Mouse (Mus musculus) lung, embryonic 15.5 days (tissue): ENCODE results near the gene Shc2. TPM values are rescaled to one million over a fixed set of nuclear protein-coding genes. Genes with fewer than 3 reads are reported as not detected.

ENCODE experiments used
- ATAC-seq: fragments of 200-750 bp; cut with Nextera tagmentation; 2 replicates; pipeline ENCODE4 v1.8.0; 2017; ENCODE audit warnings: moderate number of reproducible peaks, borderline replicate concordance; ENCODE audit not compliant: low FRiP score, low TSS enrichment; ENCODE audit errors: extremely low read depth
- H3K27ac ChIP-seq: fragments of 300-500 bp; sonication (generic); 2 replicates; pipeline ENCODE4 v1.5.1; 2015; ENCODE audit warnings: moderate library complexity, mild to moderate bottlenecking, inconsistent platforms
- H3K27me3 ChIP-seq: fragments of 300-500 bp; sonication (generic); 2 replicates; pipeline ENCODE4 v1.6.1; 2015; ENCODE audit warnings: inconsistent platforms
- H3K36me3 ChIP-seq: fragments of 300-500 bp; sonication (generic); 2 replicates; pipeline ENCODE4 v1.6.1; 2015; ENCODE audit warnings: inconsistent platforms
- H3K4me1 ChIP-seq: fragments of 300-500 bp; sonication (generic); 2 replicates; pipeline ENCODE4 v1.6.1; 2015; ENCODE audit warnings: inconsistent platforms
- H3K4me2 ChIP-seq: fragments of 300-500 bp; sonication (generic); 2 replicates; pipeline ENCODE4 v1.6.1; 2015; ENCODE audit warnings: inconsistent platforms, mild to moderate bottlenecking, moderate library complexity
- H3K4me3 ChIP-seq: fragments of 300-500 bp; sonication (generic); 2 replicates; pipeline ENCODE4 v1.5.1; 2015; ENCODE audit warnings: mild to moderate bottlenecking, inconsistent platforms
- H3K9ac ChIP-seq: fragments of 300-500 bp; sonication (generic); 2 replicates; pipeline ENCODE4 v1.6.1; 2015; ENCODE audit warnings: inconsistent platforms
- H3K9me3 ChIP-seq: fragments of 300-500 bp; sonication (generic); 2 replicates; pipeline ENCODE4 v1.6.1; 2016; ENCODE audit warnings: inconsistent platforms
- WGBS: fragments of 180-500 bp; shearing (Covaris S2); methylation state at CpG from one replicate; pipeline ENCODE4 v1.1.7; 2015; 5-methylcytosine and 5-hydroxymethylcytosine counted together
- polyA plus RNA-seq: library from polyadenylated mRNA; unstranded; fragments of >200 nt; fragmentation: Nextera tagmentation; extraction: Ambion mirVana; gene quantifications from 2 replicates; pipeline ENCODE4 v1.2.1, GENCODE M21; 2015

Shc2 gene
- polyA plus RNA-seq, 1 experiment from 2014 or later, result 6.2 TPM

DNA sequence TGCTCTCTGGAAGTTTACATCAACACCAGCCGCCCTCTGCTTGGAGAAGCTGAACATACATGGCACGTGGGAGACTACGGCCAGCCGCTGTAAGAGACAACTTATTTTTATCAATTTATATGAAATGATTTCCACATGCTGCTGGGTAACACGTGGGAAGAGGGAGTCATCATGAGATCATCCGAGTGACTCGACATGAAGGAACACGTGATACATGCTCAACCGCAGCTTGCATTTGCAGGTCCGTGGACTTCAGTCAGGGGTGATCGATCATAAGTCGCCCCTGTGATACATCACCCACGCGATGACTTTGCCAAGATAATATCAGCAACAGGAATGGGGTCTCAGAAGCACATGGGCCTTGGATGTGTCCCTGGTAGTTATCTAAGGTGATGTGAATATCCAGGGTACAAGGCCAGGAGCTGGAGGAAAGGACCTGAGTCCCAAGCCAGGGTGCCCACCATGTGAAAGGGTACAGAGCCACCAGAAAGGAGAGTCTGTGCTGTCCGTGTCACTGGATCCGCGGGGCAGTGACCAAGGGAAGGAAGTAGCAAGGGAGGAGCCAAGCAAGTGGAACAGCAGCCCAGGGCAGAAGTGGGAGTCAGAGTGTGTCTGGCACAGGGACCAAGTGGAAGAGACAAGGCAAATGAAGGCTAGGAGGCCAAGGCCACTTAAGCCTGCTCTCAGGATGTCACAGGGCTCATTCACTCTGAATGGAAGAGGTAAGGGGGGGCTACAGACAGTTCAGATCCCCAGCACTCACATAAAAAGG, 4.5 kb downstream of the Shc2 start:
- Histone ChIP-seq H3K27ac (no peak overlapping the region), H3K4me3 (no peak overlapping the region), H3K36me3 (no peaks in the 10 kb centered on the region), H3K27me3 (peaks cover 23% of the 10 kb centered on the region), H3K9ac (no peak overlapping the region), H3K4me1 (peaks cover 16% of the 10 kb centered on the region), H3K4me2 (no peak overlapping the region), H3K9me3 (no peaks in the 10 kb centered on the region)
- no peak for ATAC-seq
- WGBS, result 72% methylated on average over 17 of the region's 17 CpGs

DNA sequence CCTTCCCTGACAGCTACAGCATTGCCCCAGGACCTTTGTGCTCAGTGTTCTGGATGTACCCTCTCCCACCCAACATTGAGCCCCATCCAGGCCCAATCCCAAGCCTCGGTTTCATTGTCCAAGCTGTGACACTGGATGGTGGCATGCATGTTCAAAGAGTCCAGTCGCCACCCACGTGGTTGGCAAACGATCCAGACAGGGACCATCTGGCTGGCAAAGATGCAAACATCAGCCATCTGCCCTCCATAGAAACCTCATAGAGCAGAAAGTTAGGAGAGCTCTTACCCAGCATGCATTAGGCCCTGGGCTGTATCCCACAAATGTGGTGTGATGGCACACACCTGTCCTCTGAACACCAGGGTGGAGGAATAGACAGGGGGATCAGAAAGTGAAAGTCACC, 6.3 kb downstream of the Shc2 start:
- Histone ChIP-seq H3K4me2 (no peak overlapping the region), H3K4me1 (0 out of 2 replicates have a peak, but pooled peaks cover 1% of the 10 kb centered on the region), H3K9me3 (no peaks in the 10 kb centered on the region), H3K27me3 (peaks cover 5% of the 10 kb centered on the region), H3K27ac (no peak overlapping the region), H3K9ac (no peak overlapping the region), H3K4me3 (no peak overlapping the region), H3K36me3 (no peaks in the 10 kb centered on the region)
- no peak for ATAC-seq
- WGBS, result 69% methylated on average over 4 of the region's 4 CpGs

DNA sequence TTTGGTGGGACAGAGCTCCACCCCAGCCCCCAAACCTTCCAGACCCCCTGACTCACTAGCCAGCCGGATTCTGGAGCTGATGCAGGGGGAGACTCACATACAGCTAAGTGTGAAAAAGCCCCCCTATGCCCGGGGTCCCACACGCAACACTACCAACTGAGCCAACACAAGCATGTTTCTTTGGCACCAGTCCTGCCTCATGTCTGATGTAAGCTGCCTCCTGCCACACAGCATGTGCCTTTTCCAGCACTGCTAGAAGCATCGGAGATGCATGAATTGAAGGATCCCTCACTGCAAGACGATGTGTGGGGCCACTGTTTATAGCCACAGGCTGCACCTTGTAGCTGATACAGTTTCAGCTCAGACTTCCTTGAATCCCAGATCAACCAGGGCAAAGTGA, 9.3 kb downstream of the Shc2 start:
- Histone ChIP-seq H3K9ac (no peak overlapping the region), H3K4me3 (no peak overlapping the region), H3K4me1 (no peaks in the 10 kb centered on the region), H3K27ac (no peak overlapping the region), H3K27me3 (no peaks in the 10 kb centered on the region), H3K4me2 (no peak overlapping the region), H3K9me3 (no peaks in the 10 kb centered on the region), H3K36me3 (no peaks in the 10 kb centered on the region)
- ATAC-seq, result no peak
- WGBS, result 77% methylated on average over 5 of the region's 5 CpGs

DNA sequence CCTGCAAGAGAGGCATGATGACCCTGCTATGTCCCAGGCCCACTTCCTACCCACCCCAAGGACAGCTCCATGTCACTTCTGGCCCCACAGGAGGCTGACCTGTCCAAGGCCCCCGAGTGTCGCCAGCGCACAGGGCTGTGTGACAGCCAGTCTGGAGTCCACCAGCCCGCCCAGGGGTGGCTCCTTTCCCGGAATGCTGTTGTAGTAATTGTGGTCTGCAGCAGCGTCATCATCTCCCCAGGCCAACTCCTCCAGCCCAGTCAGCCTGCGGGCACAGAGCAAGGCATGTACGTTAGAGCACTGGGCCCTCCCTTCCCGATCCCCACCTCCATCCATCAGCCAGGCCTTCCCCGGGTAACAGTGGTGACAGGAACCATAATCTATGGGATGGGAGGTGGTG, 11.6 kb downstream of the Shc2 start:
- H3K4me3 ChIP-seq, result no peak overlapping the region

DNA sequence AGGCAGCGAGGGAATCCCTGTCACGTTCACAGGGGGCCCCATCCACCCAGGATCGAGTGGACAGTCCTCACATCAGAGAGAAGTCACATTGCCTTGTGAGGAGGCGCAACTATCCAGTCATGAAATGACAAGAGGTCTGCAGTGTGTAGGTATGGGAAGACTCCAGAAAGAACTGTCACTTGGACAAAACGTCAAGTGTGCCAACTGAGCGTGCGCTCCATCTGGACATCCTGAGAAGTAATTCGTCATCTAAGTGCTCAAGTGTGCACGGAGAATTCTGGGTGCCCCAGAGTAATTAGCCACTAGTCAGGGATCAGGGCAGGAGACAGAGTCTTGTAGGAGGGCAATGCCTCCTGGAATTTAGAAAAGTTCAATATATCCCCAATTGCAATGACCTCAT, 12.3 kb downstream of the Shc2 start:
- no peaks in the 10 kb centered on the region for H3K4me1 ChIP-seq

More for the DNA sequence above, 11.6 kb downstream of the Shc2 start:
- Histone ChIP-seq H3K9me3 (no peaks in the 10 kb centered on the region), H3K4me1 (no peaks in the 10 kb centered on the region), H3K4me2 (no peak overlapping the region), H3K36me3 (no peaks in the 10 kb centered on the region), H3K27ac (no peak overlapping the region), H3K9ac (no peak overlapping the region), H3K27me3 (no peaks in the 10 kb centered on the region)
- no peak for ATAC-seq
- 81% methylated on average over 10 of the region's 10 CpGs for WGBS

DNA sequence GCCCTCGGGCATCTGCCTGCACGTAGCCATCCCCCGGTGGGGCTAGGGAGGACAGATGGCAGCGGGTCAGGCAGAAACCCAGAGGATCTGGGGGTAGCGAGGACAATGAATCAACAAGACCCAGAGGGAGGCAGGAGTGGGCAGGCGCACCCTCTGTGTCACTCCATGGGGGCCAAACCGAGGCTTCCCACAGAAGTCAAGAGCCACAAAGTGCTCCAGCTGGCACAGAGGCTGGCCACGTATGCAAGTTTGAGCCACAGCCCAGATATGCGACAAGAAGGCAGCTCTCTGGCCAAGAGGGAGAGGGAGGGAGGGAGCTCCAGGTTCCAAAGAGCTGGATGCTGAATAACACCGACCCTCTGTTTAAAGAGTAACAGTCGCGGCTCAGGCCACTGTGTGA, 13.8 kb downstream of the Shc2 start:
- WGBS, result 67% methylated on average over 12 of the region's 12 CpGs
- ATAC-seq, result no peak
- no peaks in the 10 kb centered on the region for H3K9me3 ChIP-seq

More for the DNA sequence above, 12.3 kb downstream of the Shc2 start:
- Histone ChIP-seq H3K4me2 (no peak overlapping the region), H3K27ac (no peak overlapping the region), H3K27me3 (no peaks in the 10 kb centered on the region), H3K36me3 (no peaks in the 10 kb centered on the region), H3K9me3 (no peaks in the 10 kb centered on the region), H3K9ac (no peak overlapping the region), H3K4me3 (no peak overlapping the region)
- ATAC-seq, result no peak
- WGBS, result 66% methylated on average over 9 of the region's 9 CpGs

DNA sequence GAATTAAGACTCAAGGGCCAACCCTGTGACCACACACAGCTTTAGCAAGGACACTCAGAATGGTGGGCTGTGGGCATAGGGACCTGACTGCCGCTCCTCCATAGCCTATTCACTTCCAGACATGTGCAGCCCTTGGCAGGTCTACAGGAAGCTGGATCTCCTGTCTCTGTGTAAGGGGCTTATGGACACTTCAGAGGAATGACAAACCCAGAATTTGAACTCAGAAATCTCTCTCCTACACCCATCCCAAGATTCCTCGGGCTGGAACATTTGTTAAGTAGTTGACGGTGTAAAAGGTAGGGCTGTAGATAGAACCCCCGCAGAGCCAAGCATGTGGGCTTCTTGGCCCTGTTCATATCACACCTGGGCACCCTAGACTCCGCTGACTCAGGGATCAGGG, 21.3 kb downstream of the Shc2 start:
- Histone ChIP-seq H3K4me3 (no peak overlapping the region), H3K27me3 (peaks cover 26% of the 10 kb centered on the region), H3K4me2 (no peak overlapping the region), H3K36me3 (no peaks in the 10 kb centered on the region), H3K4me1 (peaks cover 23% of the 10 kb centered on the region), H3K27ac (no peak overlapping the region), H3K9ac (no peak overlapping the region), H3K9me3 (no peaks in the 10 kb centered on the region)
- WGBS, result 86% methylated on average over 5 of the region's 5 CpGs
- no peak for ATAC-seq

More for the DNA sequence above, 13.8 kb downstream of the Shc2 start:
- H3K36me3 ChIP-seq, result no peaks in the 10 kb centered on the region
- H3K4me3 ChIP-seq, result no peak overlapping the region
- H3K27ac ChIP-seq, result no peak overlapping the region
- H3K4me1 ChIP-seq, result no peaks in the 10 kb centered on the region
- H3K4me2 ChIP-seq, result no peak overlapping the region
- H3K27me3 ChIP-seq, result no peaks in the 10 kb centered on the region
- no peak overlapping the region for H3K9ac ChIP-seq

DNA sequence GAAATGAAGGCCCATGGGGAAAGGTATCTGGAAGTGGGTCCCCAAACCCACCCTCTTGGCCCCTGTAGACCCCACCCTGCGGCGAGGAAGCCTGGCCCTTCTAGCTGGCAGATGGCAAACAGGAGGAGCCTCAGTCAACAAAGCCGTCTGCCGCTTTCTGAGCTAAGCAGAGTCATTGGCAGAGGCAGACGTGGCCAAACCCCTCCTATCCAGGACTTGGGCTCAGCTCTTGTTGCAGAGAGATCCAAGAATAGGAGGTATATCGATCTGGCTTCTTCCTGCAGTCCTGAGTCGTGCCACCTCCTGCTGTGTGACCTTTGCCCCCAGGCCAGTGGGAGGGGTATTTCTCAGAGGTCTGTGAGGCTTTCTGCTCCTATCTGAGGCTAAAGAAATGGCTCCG, 21.9 kb downstream of the Shc2 start:
- WGBS, result 9% methylated on average over 8 of the region's 8 CpGs

DNA sequence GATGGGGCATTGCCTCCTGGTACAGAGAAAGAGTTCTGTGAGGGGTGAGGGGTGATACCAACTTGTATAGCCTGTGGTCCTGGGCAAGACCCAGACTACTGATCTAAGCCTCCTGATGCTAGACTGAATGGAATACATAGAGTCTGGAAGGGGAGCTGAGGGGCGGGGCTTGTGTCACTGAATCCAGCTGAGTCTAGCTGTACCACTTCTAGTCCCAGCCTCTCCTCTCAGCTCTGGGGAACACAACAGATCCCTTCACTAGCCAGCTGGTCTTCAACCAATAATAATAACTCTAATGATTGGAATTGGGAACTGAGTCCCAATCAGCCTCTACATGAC, 23.4 kb downstream of the Shc2 start:
- H3K27me3 ChIP-seq, result peaks cover 36% of the 10 kb centered on the region
- H3K4me1 ChIP-seq, result peaks cover 23% of the 10 kb centered on the region
- H3K9ac ChIP-seq, result no peak overlapping the region; the same call in 1 of the 2 replicates
- H3K4me2 ChIP-seq, result peak overlapping the region; percentile 93
- H3K36me3 ChIP-seq, result no peaks in the 10 kb centered on the region
- ATAC-seq, result peak; percentile 16; the same call in 1 of the 2 replicates
- WGBS, result 74% methylated on average over 1 of the region's 1 CpGs
- H3K9me3 ChIP-seq, result no peaks in the 10 kb centered on the region
- H3K4me3 ChIP-seq, result peak overlapping the region; percentile 50
- H3K27ac ChIP-seq, result no peak overlapping the region

More for the DNA sequence above, 21.9 kb downstream of the Shc2 start:
- H3K4me2 ChIP-seq, result no peak overlapping the region
- H3K27me3 ChIP-seq, result peaks cover 31% of the 10 kb centered on the region
- no peak for ATAC-seq
- no peak overlapping the region for H3K9ac ChIP-seq
- no peaks in the 10 kb centered on the region for H3K36me3 ChIP-seq
- no peak overlapping the region for H3K27ac ChIP-seq
- no peaks in the 10 kb centered on the region for H3K9me3 ChIP-seq
- H3K4me1 ChIP-seq, result peaks cover 23% of the 10 kb centered on the region
- H3K4me3 ChIP-seq, result no peak overlapping the region

DNA sequence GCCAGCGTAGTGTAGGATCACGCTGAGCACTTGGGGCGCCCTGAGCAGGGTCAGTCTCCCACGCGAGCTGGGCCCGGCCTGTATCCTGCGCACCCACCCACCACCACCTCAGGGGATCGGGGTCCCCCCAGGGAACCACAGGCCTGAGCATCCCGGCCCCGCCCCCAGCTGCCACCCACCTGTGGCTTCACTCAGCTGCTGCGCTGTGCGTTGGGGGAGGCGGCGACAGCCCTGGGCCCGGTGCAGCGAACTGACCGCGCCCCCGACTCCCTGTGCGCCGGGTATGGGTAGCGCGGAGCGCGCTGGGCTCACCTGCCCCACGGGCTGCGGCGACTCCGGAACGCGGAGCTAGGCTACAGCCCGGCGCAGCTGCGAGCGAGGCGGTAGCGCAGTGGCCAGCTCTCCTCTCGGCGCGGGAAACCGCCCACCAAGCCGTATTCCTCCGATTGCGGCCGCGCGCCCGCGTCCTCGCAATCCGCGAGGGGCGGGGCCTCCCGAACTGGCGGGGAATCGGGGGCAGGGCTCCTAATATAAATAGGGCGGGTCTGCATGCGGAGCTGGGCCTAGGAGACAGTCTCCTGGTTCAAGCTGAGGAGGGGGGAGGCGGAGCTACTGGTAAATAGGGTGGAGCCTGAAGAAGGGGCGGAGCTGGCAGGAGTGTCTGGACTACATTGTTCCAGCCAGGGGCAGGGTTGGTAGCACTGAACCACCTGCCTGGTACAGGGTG, 24.0 kb downstream of the Shc2 start, which contains the start of gene C2cd4c:
Gene C2cd4c (minus strand): TSS at position 448 of the 727 bp plus-strand sequence.
- under 1% methylated on average over 60 of the region's 60 CpGs for WGBS

DNA sequence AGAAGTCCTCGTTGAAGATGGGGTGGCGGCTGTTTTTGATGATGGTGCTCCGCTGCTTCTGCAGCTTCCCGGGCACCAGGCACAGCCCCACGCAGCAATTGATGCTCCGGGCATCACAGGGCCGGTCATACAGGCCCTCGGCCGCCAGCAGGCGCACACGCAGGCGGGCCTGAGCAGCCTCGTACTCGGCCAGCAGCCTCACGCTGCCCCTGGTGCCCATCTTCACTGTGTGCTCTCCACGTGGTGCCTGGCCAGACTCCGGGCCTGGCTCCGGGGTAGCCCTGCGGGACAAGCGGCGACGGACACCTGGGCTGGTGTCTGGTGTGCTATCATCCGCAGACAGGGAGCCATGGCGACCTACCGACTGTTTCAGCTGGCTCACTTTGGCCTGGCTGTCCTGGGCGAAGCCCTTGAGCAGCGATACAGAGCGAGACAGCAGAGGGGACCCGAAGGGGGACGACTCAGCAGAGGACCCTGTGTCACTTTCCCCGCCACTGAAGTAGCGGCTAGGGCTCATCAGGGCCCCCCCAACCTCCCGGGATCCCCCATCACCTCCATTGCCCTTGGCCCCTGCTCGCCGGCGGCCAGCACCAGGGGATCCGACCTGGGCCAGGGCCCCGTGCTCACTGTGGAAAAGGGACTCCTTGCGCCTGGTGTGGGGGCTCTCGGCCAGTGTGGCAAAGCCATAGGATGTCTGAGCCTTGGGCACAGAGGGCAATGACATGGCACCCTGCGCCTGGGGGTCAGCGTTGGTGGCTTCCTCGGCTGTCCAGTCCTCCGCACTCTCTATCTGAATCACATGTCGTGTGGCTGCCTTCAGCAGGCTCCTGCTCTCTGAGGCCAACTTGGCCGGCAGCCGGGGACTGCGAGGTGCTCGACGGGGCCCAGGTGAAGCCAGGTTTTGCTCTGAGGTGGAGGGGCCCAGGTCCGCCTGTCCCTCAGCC, 25.3 kb downstream of the Shc2 start:
- no peak for ATAC-seq
- Histone ChIP-seq H3K9ac (no peak overlapping the region), H3K36me3 (no peaks in the 10 kb centered on the region), H3K4me1 (peaks cover 23% of the 10 kb centered on the region), H3K27me3 (peaks cover 36% of the 10 kb centered on the region), H3K27ac (no peak overlapping the region), H3K9me3 (no peaks in the 10 kb centered on the region), H3K4me3 (0 out of 2 replicates have a peak overlapping the region, but pooled peaks have one; percentile 4), H3K4me2 (peak overlapping the region; percentile 93)
- 8% methylated on average over 48 of the region's 51 CpGs for WGBS

More for the DNA sequence above, 24.0 kb downstream of the Shc2 start, which contains the start of gene C2cd4c:
- peak within 1 kb of the TSS; percentile 93 for H3K4me2 ChIP-seq
- peak within 1 kb of the TSS; percentile 21; the same call in 1 of the 2 replicates for H3K9ac ChIP-seq
- H3K27ac ChIP-seq, result no peak within 1 kb of the TSS
- peak; percentile 78 for ATAC-seq
- H3K9me3 ChIP-seq, result no peaks in the 10 kb centered on the region
- peaks cover 36% of the 10 kb centered on the region for H3K27me3 ChIP-seq
- H3K4me3 ChIP-seq, result peak within 1 kb of the TSS; percentile 50
- peaks cover 23% of the 10 kb centered on the region for H3K4me1 ChIP-seq
- no peaks in the 10 kb centered on the region for H3K36me3 ChIP-seq
